Mouse (Mus musculus): ENCODE measurements around the gene Med13l.

The Med13l gene

GRCm38 (mm10) chr5:118655428-118655827 lies 94.9 kb downstream of the Med13l start:
- DNase-seq (ENCODE audit: low read depth, low spot score) = no peak

GRCm38 (mm10) chr5:118655966-118656365 lies 95.5 kb downstream of the Med13l start:
- no peak for DNase-seq (ENCODE audit: low read depth, low spot score)

GRCm38 (mm10) chr5:118658256-118658837 lies 97.9 kb downstream of the Med13l start:
- DNase-seq (ENCODE audit: low read depth, low spot score) = no peak

- DNase-seq (ENCODE audit: low read depth, low spot score) = no peak
Observed at GRCm38 (mm10) chr5:118659713-118660112, 99.2 kb downstream of the Med13l start.

GRCm38 (mm10) chr5:118661751-118662150 lies 101.3 kb downstream of the Med13l start:
- DNase-seq (ENCODE audit: low read depth, low spot score) = no peak

- DNase-seq (ENCODE audit: low read depth, low spot score) = no peak
Observed at GRCm38 (mm10) chr5:118663999-118664398, 103.5 kb downstream of the Med13l start.

- DNase-seq (ENCODE audit: low read depth, low spot score) = no peak
Observed at GRCm38 (mm10) chr5:118665023-118665422, 104.5 kb downstream of the Med13l start.

- peak; percentile 20 for DNase-seq (ENCODE audit: low read depth, low spot score)
Observed at GRCm38 (mm10) chr5:118666437-118667207, 106.1 kb downstream of the Med13l start.

GRCm38 (mm10) chr5:118667863-118668262 lies 107.4 kb downstream of the Med13l start:
- no peak for DNase-seq (ENCODE audit: low read depth, low spot score)

- no peak for DNase-seq (ENCODE audit: low read depth, low spot score)
Observed at GRCm38 (mm10) chr5:118668931-118669330, 108.5 kb downstream of the Med13l start.

GRCm38 (mm10) chr5:118672111-118672510 lies 111.6 kb downstream of the Med13l start:
- DNase-seq (ENCODE audit: low read depth, low spot score) = no peak

- no peak for DNase-seq (ENCODE audit: low read depth, low spot score)
Observed at GRCm38 (mm10) chr5:118673859-118674258, 113.4 kb downstream of the Med13l start.

GRCm38 (mm10) chr5:118674321-118674720 lies 113.8 kb downstream of the Med13l start:
- DNase-seq (ENCODE audit: low read depth, low spot score) = no peak

GRCm38 (mm10) chr5:118675697-118676096 lies 115.2 kb downstream of the Med13l start:
- no peak for DNase-seq (ENCODE audit: low read depth, low spot score)

GRCm38 (mm10) chr5:118676151-118676918 lies 115.9 kb downstream of the Med13l start:
- no peak for DNase-seq (ENCODE audit: low read depth, low spot score)

GRCm38 (mm10) chr5:118679283-118679835 lies 118.9 kb downstream of the Med13l start:
- no peak for DNase-seq (ENCODE audit: low read depth, low spot score)

- DNase-seq (ENCODE audit: low read depth, low spot score) = no peak
Observed at GRCm38 (mm10) chr5:118680853-118681252, 120.4 kb downstream of the Med13l start.

- no peak for DNase-seq (ENCODE audit: low read depth, low spot score)
Observed at GRCm38 (mm10) chr5:118682007-118682406, 121.5 kb downstream of the Med13l start.

GRCm38 (mm10) chr5:118685145-118685544 lies 124.7 kb downstream of the Med13l start:
- no peak for DNase-seq (ENCODE audit: low read depth, low spot score)

GRCm38 (mm10) chr5:118686021-118686420 lies 125.5 kb downstream of the Med13l start:
- no peak for DNase-seq (ENCODE audit: low read depth, low spot score)

GRCm38 (mm10) chr5:118688886-118689835 lies 128.7 kb downstream of the Med13l start:
- DNase-seq (ENCODE audit: low read depth, low spot score) = no peak

Measured in embryo, embryonic 11.5 days (tissue).